Mouse (Mus musculus): ENCODE data around the gene Snap25. TPM values are rescaled to one million over a fixed set of nuclear protein-coding genes. Genes with fewer than 3 reads are reported as not detected.

The Snap25 gene
- under 1 TPM in 1 of 2 experiments, not detected in 1; 0.26 TPM for polyA plus RNA-seq (2017; shearing (Covaris generic))

DNA sequence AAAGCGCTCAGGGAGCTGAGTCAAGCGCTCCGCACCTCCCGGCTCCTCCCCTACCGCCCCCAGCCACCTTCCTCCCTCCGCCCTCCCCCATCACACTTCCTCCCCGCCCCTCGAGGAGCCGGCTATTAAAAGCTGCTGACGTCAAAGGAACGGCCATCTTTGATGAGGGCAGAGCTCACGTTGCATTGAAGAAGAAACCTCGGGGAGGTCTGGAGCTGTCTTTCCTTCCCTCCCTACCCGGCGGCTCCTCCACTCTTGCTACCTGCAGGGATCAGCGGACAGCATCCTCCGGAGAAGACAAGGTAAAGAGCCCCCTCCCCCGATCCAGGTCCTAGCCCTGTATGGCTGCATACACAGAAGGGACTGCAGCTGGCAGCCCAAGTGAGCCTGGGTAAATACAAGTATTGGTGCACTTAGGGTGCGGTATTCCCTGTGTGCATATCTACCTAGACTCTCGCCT is at the start of gene Snap25:
TSS of gene Snap25 (plus strand) at position 155 of the 460 bp plus-strand sequence.
- ATAC-seq, result no peak

GRCm38 (mm10) chr2:136666951-136667350 is 46.3 kb upstream of the Snap25 start:
- no peak for ATAC-seq

GRCm38 (mm10) chr2:136669183-136669582 is 44.1 kb upstream of the Snap25 start:
- no peak for ATAC-seq

DNA sequence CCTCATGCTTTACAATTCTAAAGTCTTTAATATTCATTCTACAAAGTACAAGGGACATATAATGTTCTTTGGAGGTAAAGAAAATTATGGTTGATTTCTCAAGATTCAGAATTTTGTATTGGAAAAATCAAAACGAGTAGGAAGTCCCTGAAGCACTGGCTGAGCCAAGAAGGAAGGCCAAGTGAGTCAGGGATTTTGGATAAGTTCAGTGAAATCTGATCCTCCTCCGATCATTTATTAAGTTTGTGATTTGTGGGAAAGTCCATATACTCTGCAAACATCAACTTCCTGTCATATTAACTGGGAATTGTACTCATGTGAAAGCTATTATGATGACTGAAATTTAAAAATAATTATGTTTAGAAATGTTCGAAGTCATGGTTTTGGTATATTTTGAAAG is 43.6 kb upstream of the Snap25 start:
- ATAC-seq, result no peak

DNA sequence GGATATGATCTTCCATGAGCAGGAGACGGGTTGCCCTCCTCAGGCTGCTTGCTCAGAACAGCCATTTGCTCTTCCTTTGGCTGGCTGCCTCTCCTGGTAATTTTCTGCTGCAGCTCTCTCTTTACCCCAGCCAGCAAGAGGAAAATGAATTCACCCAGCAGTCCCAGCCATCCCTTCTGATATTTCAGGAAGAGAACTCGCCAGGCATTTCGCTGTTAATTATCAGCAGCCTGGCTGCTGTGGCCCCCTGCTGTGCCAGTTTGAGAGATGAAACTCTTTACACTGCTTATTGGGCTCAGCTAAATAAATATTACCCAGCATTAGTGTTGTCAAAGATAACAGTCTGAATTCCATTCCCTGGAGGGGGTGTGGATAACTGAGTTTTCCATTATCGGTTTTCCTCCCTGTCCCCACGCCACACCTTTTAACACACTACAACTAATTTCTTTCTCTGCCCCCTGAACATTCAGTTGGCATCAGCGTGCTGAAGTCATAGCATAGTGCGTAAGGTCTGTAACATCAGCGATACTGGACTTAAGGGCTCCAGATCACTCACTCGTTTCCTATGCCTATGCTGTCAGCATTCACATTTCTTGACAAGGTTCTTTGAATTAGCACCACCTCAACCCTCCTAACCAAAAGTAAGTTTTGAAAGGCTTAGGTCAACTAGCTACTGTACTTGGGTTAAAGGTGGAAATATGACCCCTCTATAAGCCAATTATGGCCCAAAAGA is 42.5 kb upstream of the Snap25 start:
- ATAC-seq, result no peak

GRCm38 (mm10) chr2:136674077-136674757 is 39.0 kb upstream of the Snap25 start:
- no peak for ATAC-seq

GRCm38 (mm10) chr2:136676196-136676595 is 37.1 kb upstream of the Snap25 start:
- no peak for ATAC-seq

DNA sequence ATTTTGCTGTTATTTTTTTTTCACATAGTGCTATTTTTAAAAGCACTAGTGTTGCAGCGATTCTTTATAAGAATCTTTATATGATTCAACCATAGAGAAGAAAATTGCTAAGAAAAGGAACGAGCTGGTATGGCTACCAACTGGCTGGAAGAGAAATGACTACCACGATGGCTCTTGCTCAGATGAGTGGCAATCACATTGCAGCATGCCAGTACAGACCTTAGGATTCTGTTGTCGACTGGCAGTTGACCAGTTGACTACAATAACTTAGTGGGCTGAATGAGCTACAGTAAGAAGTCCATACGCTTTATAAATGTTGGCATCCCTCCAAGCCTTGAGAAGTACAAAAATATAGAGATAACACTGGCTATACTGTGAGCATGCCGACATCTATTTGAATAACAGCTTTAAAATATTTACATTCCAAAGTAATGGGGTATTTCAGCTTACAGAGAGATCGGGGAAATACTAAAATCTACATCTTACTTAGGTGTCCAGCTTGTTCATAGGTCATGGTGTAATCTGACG is 36.3 kb upstream of the Snap25 start:
- no peak for ATAC-seq

DNA sequence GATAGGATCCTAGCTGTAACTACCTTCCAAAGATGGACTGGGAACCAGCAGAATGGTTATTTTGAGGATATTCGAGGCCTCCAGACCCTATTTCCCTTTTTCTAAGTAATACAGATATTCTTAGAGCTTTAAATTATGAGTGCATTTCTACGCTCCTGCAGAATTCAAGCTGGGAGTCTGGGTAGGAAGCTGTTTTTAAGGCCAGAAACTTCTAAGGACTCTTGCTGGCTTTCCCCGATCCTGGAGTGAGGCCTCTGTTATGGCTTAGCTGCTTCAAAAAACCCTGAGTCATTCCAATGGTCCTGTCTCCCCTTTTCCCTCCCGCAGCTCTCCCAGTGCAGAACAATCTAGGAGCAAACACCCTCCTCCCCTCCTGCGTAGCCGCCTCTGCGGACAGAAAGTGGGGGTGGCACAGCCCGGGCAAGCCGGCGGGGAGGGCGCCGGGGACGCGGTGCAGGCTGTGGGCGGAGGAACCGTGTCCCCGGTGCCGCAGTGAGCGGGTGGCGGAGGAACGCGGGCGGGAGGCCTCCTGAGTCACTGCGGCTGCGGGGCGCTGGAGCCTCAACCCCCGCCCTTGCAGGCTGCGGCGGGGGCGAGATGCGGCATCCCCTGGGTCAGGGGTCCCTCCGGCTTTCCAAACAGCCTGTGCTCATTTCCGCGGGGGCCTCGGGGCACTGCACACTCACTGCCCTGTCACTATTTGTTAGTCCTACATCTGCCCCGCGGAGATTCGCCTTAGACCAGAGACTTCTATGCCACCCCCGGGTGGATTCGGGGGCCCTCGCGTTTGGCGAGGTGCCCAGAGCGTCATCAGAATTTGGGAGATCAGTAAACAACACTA is 34.7 kb upstream of the Snap25 start:
- ATAC-seq, result no peak

GRCm38 (mm10) chr2:136679280-136680221 is 33.7 kb upstream of the Snap25 start:
- peak; percentile 40 for ATAC-seq

DNA sequence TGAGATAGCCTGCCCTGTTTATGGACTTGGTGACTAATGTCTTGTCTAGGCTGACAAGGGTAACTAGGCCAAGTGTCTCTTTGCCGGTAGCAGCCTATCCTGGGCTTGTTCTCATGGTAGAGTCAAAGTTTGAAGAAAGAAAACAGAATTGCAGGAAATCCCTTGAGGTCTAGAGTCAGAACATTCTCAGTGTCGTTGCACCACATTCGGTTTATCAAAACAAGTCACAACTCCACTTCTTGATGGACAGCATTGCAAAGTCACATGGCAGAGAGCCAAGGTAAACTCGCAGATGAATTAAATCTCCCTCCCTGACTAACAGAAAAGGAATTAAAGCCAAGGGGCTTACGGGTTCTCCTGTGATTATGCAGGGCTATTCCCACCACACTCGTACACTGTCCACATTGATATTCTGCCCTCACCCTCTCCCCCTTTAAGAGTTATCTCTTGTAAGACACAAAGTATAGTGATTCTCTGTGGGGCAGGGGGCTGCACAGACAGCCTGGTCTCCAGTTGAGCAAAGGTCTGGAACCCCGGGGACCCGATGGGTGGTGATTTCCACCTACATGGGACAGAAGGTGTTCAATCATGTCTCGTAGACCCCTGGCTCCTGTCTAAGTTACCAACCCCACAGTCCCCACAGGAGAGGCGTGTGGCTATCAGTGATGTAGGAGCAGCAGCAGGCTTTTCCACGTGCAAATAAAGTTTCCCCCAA is 30.9 kb upstream of the Snap25 start:
- ATAC-seq, result no peak

GRCm38 (mm10) chr2:136686195-136686594 is 27.1 kb upstream of the Snap25 start:
- no peak for ATAC-seq

DNA sequence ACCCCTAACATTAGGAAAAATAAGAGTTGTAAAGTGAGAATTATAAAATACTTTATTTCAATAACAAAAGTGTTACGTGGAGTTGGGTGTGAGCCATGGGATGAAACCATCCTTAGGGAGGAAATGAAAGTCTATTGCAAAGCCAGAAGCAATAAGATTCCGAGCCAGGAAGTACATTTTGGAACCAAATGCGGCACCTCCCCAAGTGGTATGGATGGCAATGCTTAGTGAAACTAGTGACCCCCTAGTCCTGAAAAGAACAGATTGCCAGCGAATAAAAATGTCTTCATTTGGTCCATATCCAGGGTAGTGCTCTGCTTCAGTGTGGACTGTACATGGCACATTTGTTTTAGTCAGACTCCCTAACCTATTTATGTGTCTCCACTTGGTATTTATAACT is 25.9 kb upstream of the Snap25 start:
- no peak for ATAC-seq

GRCm38 (mm10) chr2:136689476-136689875 is 23.8 kb upstream of the Snap25 start:
- no peak for ATAC-seq

GRCm38 (mm10) chr2:136691681-136692080 is 21.6 kb upstream of the Snap25 start:
- ATAC-seq, result no peak

DNA sequence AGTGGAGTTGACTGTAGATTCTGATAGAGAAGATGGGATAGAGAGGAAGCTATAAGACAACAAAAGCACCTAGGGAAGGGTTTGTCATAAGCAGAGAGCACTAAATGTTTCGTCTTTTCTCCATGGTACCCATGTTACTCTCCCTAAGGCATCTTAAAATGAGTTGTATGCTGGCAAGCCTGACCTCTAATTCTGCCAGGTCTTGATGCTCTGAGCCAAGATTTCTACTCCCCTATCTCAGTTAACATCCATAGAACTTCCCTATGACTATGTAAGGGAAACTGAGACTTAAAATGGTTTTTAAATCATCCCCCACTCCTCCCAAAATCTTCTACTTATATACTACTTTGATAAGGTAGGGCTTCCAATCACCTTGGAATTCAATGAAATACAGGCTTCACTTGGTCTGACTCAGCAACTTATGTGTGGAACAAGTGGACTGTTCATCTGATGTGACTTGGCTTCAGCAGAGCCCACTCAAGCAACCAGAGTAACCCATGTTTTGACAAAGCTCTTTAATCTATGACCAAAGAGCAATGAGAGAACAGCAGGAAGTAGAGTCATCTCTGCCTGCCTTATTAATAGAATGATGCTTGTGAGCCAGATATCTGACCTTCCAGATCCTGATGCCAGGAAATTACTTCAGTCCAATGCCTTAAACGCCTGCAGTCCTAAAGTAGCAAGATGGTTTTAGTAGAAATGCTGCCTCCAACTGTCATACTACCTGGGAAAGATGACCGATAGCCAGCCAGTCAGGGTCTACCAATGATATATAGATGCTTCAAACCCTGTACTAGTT is 13.6 kb upstream of the Snap25 start:
- no peak for ATAC-seq

GRCm38 (mm10) chr2:136703376-136703775 is 9.9 kb upstream of the Snap25 start:
- ATAC-seq, result no peak

DNA sequence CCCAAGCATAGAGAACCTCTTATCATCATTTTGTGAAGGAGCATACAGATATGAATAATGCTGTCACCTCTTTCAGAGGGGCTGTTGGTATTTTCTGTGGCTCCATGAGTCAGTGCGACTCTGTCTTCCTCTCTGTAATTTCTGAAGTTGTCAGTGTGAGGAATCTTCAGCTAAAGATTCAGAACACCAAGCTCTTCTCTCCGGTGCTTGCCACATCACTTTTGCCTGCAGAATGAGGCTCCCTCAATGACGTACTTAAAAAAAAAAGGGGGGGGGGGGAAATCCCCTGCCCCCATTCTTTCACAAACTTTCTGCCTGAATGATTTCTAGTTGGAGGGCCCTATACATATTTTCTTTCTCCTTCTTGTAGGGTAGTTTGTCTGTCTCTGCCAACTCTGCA is 2.1 kb upstream of the Snap25 start:
- ATAC-seq, result no peak

- no peak for ATAC-seq
Measured at GRCm38 (mm10) chr2:136711746-136712440, 1.4 kb upstream of the Snap25 start.
